Mouse (Mus musculus): ENCODE data around the gene H2-Ob. TPM values are rescaled to one million over a fixed set of nuclear protein-coding genes. Genes with fewer than 3 reads are reported as not detected.

H2-Ob gene
- total RNA-seq (2015) = 6.6 and 13.1 TPM in 2 replicates
- total RNA-seq (2017) = 3.7 and 8.6 TPM in 2 replicates

GRCm38 (mm10) chr17:34238706-34239105, at the start of gene H2-Ob:
Gene H2-Ob, plus strand, starts transcription at chr17:34238903.
- ATAC-seq (replicated peaks; ENCODE audit: poor library complexity) = peak; percentile 56; the same call in 1 of the 2 replicates

GRCm38 (mm10) chr17:34188986-34189385, 49.7 kb upstream of the H2-Ob start:
- ATAC-seq (replicated peaks; ENCODE audit: poor library complexity) = no peak

GRCm38 (mm10) chr17:34192852-34193251, 45.9 kb upstream of the H2-Ob start:
- no peak for ATAC-seq (replicated peaks; ENCODE audit: poor library complexity)

GRCm38 (mm10) chr17:34193468-34193867, 45.2 kb upstream of the H2-Ob start:
- no peak for ATAC-seq (replicated peaks; ENCODE audit: poor library complexity)

GRCm38 (mm10) chr17:34194723-34195122, 44.0 kb upstream of the H2-Ob start:
- ATAC-seq (replicated peaks; ENCODE audit: poor library complexity) = no peak

GRCm38 (mm10) chr17:34196491-34196890, 42.2 kb upstream of the H2-Ob start:
- peak; percentile 52 for ATAC-seq (replicated peaks; ENCODE audit: poor library complexity)

- ATAC-seq (replicated peaks; ENCODE audit: poor library complexity) = peak; percentile 76
Observed at GRCm38 (mm10) chr17:34196941-34197894, 41.5 kb upstream of the H2-Ob start, which contains the start of gene Psmb8. Gene Psmb8, plus strand, starts transcription at chr17:34197721.

- peak; percentile 59 for ATAC-seq (replicated peaks; ENCODE audit: poor library complexity)
Observed at GRCm38 (mm10) chr17:34197904-34198520, 40.7 kb upstream of the H2-Ob start.

- peak; percentile 27 for ATAC-seq (replicated peaks; ENCODE audit: poor library complexity)
Observed at GRCm38 (mm10) chr17:34198521-34198912, 40.2 kb upstream of the H2-Ob start.

GRCm38 (mm10) chr17:34199050-34199619, 39.6 kb upstream of the H2-Ob start:
- no peak for ATAC-seq (replicated peaks; ENCODE audit: poor library complexity)

- ATAC-seq (replicated peaks; ENCODE audit: poor library complexity) = no peak
Observed at GRCm38 (mm10) chr17:34200047-34200446, 38.7 kb upstream of the H2-Ob start.

GRCm38 (mm10) chr17:34200772-34201505, 37.8 kb upstream of the H2-Ob start:
- ATAC-seq (replicated peaks; ENCODE audit: poor library complexity) = no peak

GRCm38 (mm10) chr17:34201506-34202055, 37.1 kb upstream of the H2-Ob start:
- ATAC-seq (replicated peaks; ENCODE audit: poor library complexity) = no peak

GRCm38 (mm10) chr17:34202760-34203442, 35.8 kb upstream of the H2-Ob start:
- no peak for ATAC-seq (replicated peaks; ENCODE audit: poor library complexity)

- ATAC-seq (replicated peaks; ENCODE audit: poor library complexity) = no peak
Observed at GRCm38 (mm10) chr17:34203444-34203843, 35.3 kb upstream of the H2-Ob start, which contains the start of gene Tap2. Gene Tap2, plus strand, starts transcription at chr17:34203527.

GRCm38 (mm10) chr17:34204303-34205010, 34.2 kb upstream of the H2-Ob start:
- peak; percentile 70 for ATAC-seq (replicated peaks; ENCODE audit: poor library complexity)

GRCm38 (mm10) chr17:34205021-34205745, 33.5 kb upstream of the H2-Ob start:
- peak; percentile 7; the same call in 1 of the 2 replicates for ATAC-seq (replicated peaks; ENCODE audit: poor library complexity)

GRCm38 (mm10) chr17:34205746-34206176, 32.9 kb upstream of the H2-Ob start:
- peak; percentile 59 for ATAC-seq (replicated peaks; ENCODE audit: poor library complexity)
